Mouse (Mus musculus) midbrain, embryonic 12.5 days (tissue): ENCODE measurements around the gene Nr5a1. TPM values are rescaled to one million over a fixed set of nuclear protein-coding genes. Genes with fewer than 3 reads are reported as not detected.

Experiments used
- ATAC-seq: fragments of 200-750 bp; cut with Nextera tagmentation; 2 replicates; pipeline ENCODE4 v1.8.0; 2017; ENCODE audit warnings: low read depth, moderate TSS enrichment, moderate library complexity; ENCODE audit not compliant: low FRiP score
- H3K27ac ChIP-seq: fragments of 300-500 bp; sonication (generic); replicated peaks from 2 replicates; pipeline ENCODE4 v1.5.1; 2016; ENCODE audit warnings: mild to moderate bottlenecking
- H3K27me3 ChIP-seq: fragments of 300-500 bp; sonication (generic); 2 replicates; pipeline ENCODE4 v1.6.1; 2016; ENCODE audit warnings: mild to moderate bottlenecking
- H3K36me3 ChIP-seq: fragments of 300-500 bp; sonication (generic); 2 replicates; pipeline ENCODE4 v1.6.1; 2016
- H3K4me1 ChIP-seq: fragments of 300-500 bp; sonication (generic); 2 replicates; pipeline ENCODE4 v1.6.1; 2016
- H3K4me2 ChIP-seq: fragments of 300-500 bp; sonication (generic); replicated peaks from 2 replicates; pipeline ENCODE4 v1.6.1; 2016; ENCODE audit warnings: mild to moderate bottlenecking, moderate library complexity
- H3K4me3 ChIP-seq: fragments of 300-500 bp; sonication (generic); 2 replicates; pipeline ENCODE4 v1.5.1; 2016; ENCODE audit warnings: mild to moderate bottlenecking
- H3K9ac ChIP-seq: fragments of 300-500 bp; sonication (generic); replicated peaks from 2 replicates; pipeline ENCODE4 v1.6.1; 2016; ENCODE audit warnings: mild to moderate bottlenecking, moderate library complexity
- H3K9me3 ChIP-seq: fragments of 300-500 bp; sonication (generic); 2 replicates; pipeline ENCODE4 v1.6.1; 2016; ENCODE audit warnings: mild to moderate bottlenecking
- WGBS: fragments of 180-500 bp; shearing (Covaris S2); methylation state at CpG from one replicate; pipeline ENCODE4 v1.1.7; 2016; 5-methylcytosine and 5-hydroxymethylcytosine counted together
- polyA plus RNA-seq: library from polyadenylated mRNA; unstranded; fragments of >200 nt; fragmentation: Nextera tagmentation; extraction: Ambion mirVana; gene quantifications from 2 replicates; pipeline ENCODE4 v1.2.1, GENCODE M21; 2016

Nr5a1 gene
- polyA plus RNA-seq, 1 experiment from 2014 or later, result 0.29 TPM

- 53% methylated on average over 5 of the region's 5 CpGs for WGBS
- Histone ChIP-seq H3K27ac (no peak overlapping the region), H3K9me3 (no peaks in the 10 kb centered on the region)
These were observed 14.2 kb downstream of the Nr5a1 start for GRCm38 (mm10) chr2:38700177-38700576.

GRCm38 (mm10) chr2:38698623-38699022, 15.7 kb downstream of the Nr5a1 start:
- H3K27ac ChIP-seq, result no peak overlapping the region

More at GRCm38 (mm10) chr2:38700177-38700576, 14.2 kb downstream of the Nr5a1 start:
- ATAC-seq, result no peak
- H3K4me3 ChIP-seq, result no peak overlapping the region
- H3K4me1 ChIP-seq, result peaks cover 32% of the 10 kb centered on the region
- no peak overlapping the region for H3K4me2 ChIP-seq
- no peaks in the 10 kb centered on the region for H3K36me3 ChIP-seq
- H3K27me3 ChIP-seq, result peaks cover 95% of the 10 kb centered on the region
- no peak overlapping the region for H3K9ac ChIP-seq

GRCm38 (mm10) chr2:38697128-38698120, 16.9 kb downstream of the Nr5a1 start:
- peak; percentile 73 for ATAC-seq
- H3K27me3 ChIP-seq, result peaks cover 95% of the 10 kb centered on the region
- peak overlapping the region; percentile 39 for H3K4me2 ChIP-seq
- H3K27ac ChIP-seq, result peak overlapping the region; percentile 15; the same call in 1 of the 2 replicates
- peaks cover 33% of the 10 kb centered on the region for H3K4me1 ChIP-seq
- no peaks in the 10 kb centered on the region for H3K9me3 ChIP-seq
- no peak overlapping the region; the same call in 1 of the 2 replicates for H3K9ac ChIP-seq
- 16% methylated on average over 27 of the region's 27 CpGs for WGBS
- H3K4me3 ChIP-seq, result no peak overlapping the region
- H3K36me3 ChIP-seq, result no peaks in the 10 kb centered on the region

More at GRCm38 (mm10) chr2:38698623-38699022, 15.7 kb downstream of the Nr5a1 start:
- peaks cover 95% of the 10 kb centered on the region for H3K27me3 ChIP-seq
- no peak overlapping the region for H3K4me3 ChIP-seq
- H3K4me2 ChIP-seq, result no peak overlapping the region
- peaks cover 33% of the 10 kb centered on the region for H3K4me1 ChIP-seq
- H3K9ac ChIP-seq, result no peak overlapping the region
- H3K36me3 ChIP-seq, result no peaks in the 10 kb centered on the region
- no peaks in the 10 kb centered on the region for H3K9me3 ChIP-seq
- WGBS, result 81% methylated on average over 5 of the region's 5 CpGs
- no peak for ATAC-seq

GRCm38 (mm10) chr2:38695770-38696169, 18.6 kb downstream of the Nr5a1 start:
- peak; percentile 25 for ATAC-seq
- Histone ChIP-seq H3K4me2 (no peak overlapping the region), H3K4me3 (no peak overlapping the region), H3K27ac (peak overlapping the region; percentile 49), H3K27me3 (peaks cover 95% of the 10 kb centered on the region), H3K36me3 (no peaks in the 10 kb centered on the region), H3K4me1 (peaks cover 33% of the 10 kb centered on the region), H3K9ac (no peak overlapping the region), H3K9me3 (no peaks in the 10 kb centered on the region)
- 8% methylated on average over 9 of the region's 9 CpGs for WGBS

- Histone ChIP-seq H3K27ac (no peak overlapping the region), H3K9ac (no peak overlapping the region), H3K9me3 (no peaks in the 10 kb centered on the region), H3K4me2 (no peak overlapping the region), H3K4me1 (peaks cover 36% of the 10 kb centered on the region), H3K36me3 (no peaks in the 10 kb centered on the region), H3K4me3 (no peak overlapping the region), H3K27me3 (peaks cover 79% of the 10 kb centered on the region)
- no peak for ATAC-seq
- 25% methylated on average over 8 of the region's 8 CpGs for WGBS
These were observed 22.8 kb downstream of the Nr5a1 start for GRCm38 (mm10) chr2:38691542-38691941.

- WGBS, result 58% methylated on average over 1 of the region's 1 CpGs
- H3K27ac ChIP-seq, result peak overlapping the region; percentile 70; the same call in 1 of the 2 replicates
- H3K4me3 ChIP-seq, result no peak overlapping the region
- H3K9me3 ChIP-seq, result no peaks in the 10 kb centered on the region
- H3K36me3 ChIP-seq, result no peaks in the 10 kb centered on the region
- peaks cover 71% of the 10 kb centered on the region for H3K27me3 ChIP-seq
- no peak for ATAC-seq
- no peak overlapping the region; the same call in 1 of the 2 replicates for H3K4me2 ChIP-seq
- H3K4me1 ChIP-seq, result peaks cover 30% of the 10 kb centered on the region
- no peak overlapping the region for H3K9ac ChIP-seq
These were observed 24.5 kb downstream of the Nr5a1 start for GRCm38 (mm10) chr2:38689881-38690280.

GRCm38 (mm10) chr2:38688791-38689520, 25.4 kb downstream of the Nr5a1 start:
- H3K9ac ChIP-seq, result peak overlapping the region; percentile 59
- H3K4me2 ChIP-seq, result peak overlapping the region; percentile 53
- no peaks in the 10 kb centered on the region for H3K36me3 ChIP-seq
- peaks cover 62% of the 10 kb centered on the region for H3K27me3 ChIP-seq
- peak overlapping the region; percentile 34 for H3K4me3 ChIP-seq
- WGBS, result 2% methylated on average over 28 of the region's 29 CpGs
- peak; percentile 92 for ATAC-seq
- H3K27ac ChIP-seq, result peak overlapping the region; percentile 70
- peaks cover 30% of the 10 kb centered on the region for H3K4me1 ChIP-seq
- no peaks in the 10 kb centered on the region for H3K9me3 ChIP-seq

- H3K27me3 ChIP-seq, result peaks cover 30% of the 10 kb centered on the region
- H3K4me2 ChIP-seq, result no peak overlapping the region
- H3K27ac ChIP-seq, result no peak overlapping the region
- WGBS, result 85% methylated on average over 3 of the region's 3 CpGs
- no peak for ATAC-seq
- no peak overlapping the region for H3K9ac ChIP-seq
- peaks cover 30% of the 10 kb centered on the region for H3K4me1 ChIP-seq
- no peaks in the 10 kb centered on the region for H3K9me3 ChIP-seq
- H3K36me3 ChIP-seq, result no peaks in the 10 kb centered on the region
- no peak overlapping the region for H3K4me3 ChIP-seq
These were observed 28.6 kb downstream of the Nr5a1 start for GRCm38 (mm10) chr2:38685746-38686145.

GRCm38 (mm10) chr2:38683083-38683482, 31.3 kb downstream of the Nr5a1 start:
- Histone ChIP-seq H3K27ac (no peak overlapping the region), H3K4me3 (no peak overlapping the region), H3K9me3 (no peaks in the 10 kb centered on the region), H3K9ac (no peak overlapping the region), H3K4me1 (peaks cover 10% of the 10 kb centered on the region), H3K4me2 (no peak overlapping the region), H3K36me3 (no peaks in the 10 kb centered on the region), H3K27me3 (peaks cover 14% of the 10 kb centered on the region; the same call in 1 of the 2 replicates)
- no peak for ATAC-seq
- WGBS, result 81% methylated on average over 5 of the region's 5 CpGs

GRCm38 (mm10) chr2:38682209-38682608, 32.1 kb downstream of the Nr5a1 start:
- Histone ChIP-seq H3K9ac (no peak overlapping the region), H3K9me3 (no peaks in the 10 kb centered on the region), H3K27ac (no peak overlapping the region), H3K4me2 (no peak overlapping the region), H3K4me3 (no peak overlapping the region), H3K36me3 (no peaks in the 10 kb centered on the region), H3K4me1 (peaks cover 8% of the 10 kb centered on the region), H3K27me3 (peaks cover 10% of the 10 kb centered on the region; the same call in 1 of the 2 replicates)
- no peak for ATAC-seq
- 93% methylated on average over 5 of the region's 5 CpGs for WGBS

GRCm38 (mm10) chr2:38678947-38679346, 35.4 kb downstream of the Nr5a1 start:
- no peak overlapping the region for H3K4me3 ChIP-seq
- H3K27ac ChIP-seq, result no peak overlapping the region
- H3K4me2 ChIP-seq, result no peak overlapping the region
- H3K9me3 ChIP-seq, result no peaks in the 10 kb centered on the region
- H3K27me3 ChIP-seq, result no peaks in the 10 kb centered on the region
- no peaks in the 10 kb centered on the region for H3K4me1 ChIP-seq
- H3K36me3 ChIP-seq, result no peaks in the 10 kb centered on the region
- ATAC-seq, result no peak
- no peak overlapping the region for H3K9ac ChIP-seq
